Mouse (Mus musculus): ENCODE measurements around the gene Hecw2. TPM values are rescaled to one million over a fixed set of nuclear protein-coding genes. Genes with fewer than 3 reads are reported as not detected.

Hecw2 gene
- polyA plus RNA-seq, 1 experiment from 2014 or later: 5.5 TPM

GRCm38 (mm10) chr1:53830286-53830685 is 364.7 kb downstream of the Hecw2 start:
- Histone ChIP-seq H3K9ac (ENCODE audit: low read length) (no peak overlapping the region), H3K4me2 (ENCODE audit: low read depth) (no peak overlapping the region), H3K36me3 (ENCODE audit: control insufficient read depth, insufficient read depth, low read length) (no peaks in the 10 kb centered on the region), H3K4me3 (ENCODE audit: low read depth, low read length) (no peak overlapping the region), H3K9me3 (ENCODE audit: control insufficient read depth, low read length) (no peaks in the 10 kb centered on the region), H3K27ac (ENCODE audit: low read depth, low read length) (no peak overlapping the region), H3K4me1 (ENCODE audit: control insufficient read depth, insufficient read depth, low read length) (no peaks in the 10 kb centered on the region), H3K27me3 (ENCODE audit: control insufficient read depth, insufficient read depth, low read length) (peaks cover 4% of the 10 kb centered on the region; the same call in 1 of the 2 replicates)
- WGBS: 89% methylated on average over 5 of the region's 5 CpGs
- DNase-seq (ENCODE audit: low spot score): no peak
- ATAC-seq (ENCODE audit: insufficient read depth, low FRiP score, low TSS enrichment): no peak

GRCm38 (mm10) chr1:53829089-53829488 is 365.9 kb downstream of the Hecw2 start:
- 71% methylated on average over 9 of the region's 9 CpGs for WGBS
- Histone ChIP-seq H3K9ac (ENCODE audit: low read length) (no peak overlapping the region), H3K4me2 (ENCODE audit: low read depth) (no peak overlapping the region), H3K27ac (ENCODE audit: low read depth, low read length) (no peak overlapping the region), H3K4me1 (ENCODE audit: control insufficient read depth, insufficient read depth, low read length) (no peaks in the 10 kb centered on the region), H3K36me3 (ENCODE audit: control insufficient read depth, insufficient read depth, low read length) (no peaks in the 10 kb centered on the region), H3K9me3 (ENCODE audit: control insufficient read depth, low read length) (no peaks in the 10 kb centered on the region), H3K4me3 (ENCODE audit: low read depth, low read length) (no peak overlapping the region), H3K27me3 (ENCODE audit: control insufficient read depth, insufficient read depth, low read length) (peaks cover 4% of the 10 kb centered on the region; the same call in 1 of the 2 replicates)
- DNase-seq (ENCODE audit: low spot score) (no peak), ATAC-seq (ENCODE audit: insufficient read depth, low FRiP score, low TSS enrichment) (no peak)

- Histone ChIP-seq H3K9ac (ENCODE audit: low read length) (no peak overlapping the region), H3K4me1 (ENCODE audit: control insufficient read depth, insufficient read depth, low read length) (peaks cover 3% of the 10 kb centered on the region; the same call in 1 of the 2 replicates), H3K36me3 (ENCODE audit: control insufficient read depth, insufficient read depth, low read length) (no peaks in the 10 kb centered on the region), H3K4me3 (ENCODE audit: low read depth, low read length) (no peak overlapping the region), H3K9me3 (ENCODE audit: control insufficient read depth, low read length) (no peaks in the 10 kb centered on the region), H3K4me2 (ENCODE audit: low read depth) (no peak overlapping the region), H3K27ac (ENCODE audit: low read depth, low read length) (no peak overlapping the region), H3K27me3 (ENCODE audit: control insufficient read depth, insufficient read depth, low read length) (peaks cover 4% of the 10 kb centered on the region; the same call in 1 of the 2 replicates)
- DNase-seq (ENCODE audit: low spot score) (no peak), ATAC-seq (ENCODE audit: insufficient read depth, low FRiP score, low TSS enrichment) (no peak)
- 86% methylated on average over 9 of the region's 9 CpGs for WGBS
These were observed 370.3 kb downstream of the Hecw2 start for GRCm38 (mm10) chr1:53824446-53825337.

- Histone ChIP-seq H3K4me2 (ENCODE audit: low read depth) (peak overlapping the region; percentile 30; the same call in 1 of the 2 replicates), H3K27me3 (ENCODE audit: control insufficient read depth, insufficient read depth, low read length) (peaks cover 4% of the 10 kb centered on the region; the same call in 1 of the 2 replicates), H3K4me1 (ENCODE audit: control insufficient read depth, insufficient read depth, low read length) (peaks cover 3% of the 10 kb centered on the region; the same call in 1 of the 2 replicates), H3K9me3 (ENCODE audit: control insufficient read depth, low read length) (no peaks in the 10 kb centered on the region), H3K27ac (ENCODE audit: low read depth, low read length) (no peak overlapping the region), H3K36me3 (ENCODE audit: control insufficient read depth, insufficient read depth, low read length) (no peaks in the 10 kb centered on the region), H3K4me3 (ENCODE audit: low read depth, low read length) (no peak overlapping the region), H3K9ac (ENCODE audit: low read length) (no peak overlapping the region)
- WGBS: 4% methylated on average over 10 of the region's 10 CpGs
- ATAC-seq (ENCODE audit: insufficient read depth, low FRiP score, low TSS enrichment) (peak; percentile 83), DNase-seq (ENCODE audit: low spot score) (peak; percentile 60)
These were observed 371.1 kb downstream of the Hecw2 start for GRCm38 (mm10) chr1:53823687-53824445.

DNA sequence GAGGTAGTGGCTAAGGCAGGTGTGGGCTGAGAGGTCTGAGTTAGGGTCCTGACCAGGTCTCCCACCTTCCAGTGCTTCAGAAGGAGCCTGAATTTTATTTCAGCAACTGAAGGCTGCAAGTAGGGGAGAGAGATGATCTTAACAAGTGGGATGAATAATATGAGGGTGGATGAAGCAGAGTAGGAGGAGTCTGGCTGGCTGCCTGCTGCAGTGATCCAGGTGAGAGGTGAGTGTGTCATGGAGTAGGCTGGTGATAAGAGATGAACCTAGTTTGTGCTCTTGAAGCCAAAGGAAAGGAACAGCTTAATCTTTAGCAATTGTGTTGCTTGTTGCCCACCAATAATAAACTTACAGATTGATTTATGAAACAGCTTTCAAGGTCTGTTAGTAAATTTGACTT is 373.0 kb downstream of the Hecw2 start:
- H3K4me2 ChIP-seq (ENCODE audit: low read depth): no peak overlapping the region
- no peak for DNase-seq (ENCODE audit: low spot score)
- H3K4me3 ChIP-seq (ENCODE audit: low read depth, low read length): no peak overlapping the region
- peaks cover 3% of the 10 kb centered on the region; the same call in 1 of the 2 replicates for H3K4me1 ChIP-seq (ENCODE audit: control insufficient read depth, insufficient read depth, low read length)
- H3K36me3 ChIP-seq (ENCODE audit: control insufficient read depth, insufficient read depth, low read length): no peaks in the 10 kb centered on the region
- no peak overlapping the region for H3K27ac ChIP-seq (ENCODE audit: low read depth, low read length)
- ATAC-seq (ENCODE audit: insufficient read depth, low FRiP score, low TSS enrichment): no peak
- H3K27me3 ChIP-seq (ENCODE audit: control insufficient read depth, insufficient read depth, low read length): peaks cover 4% of the 10 kb centered on the region; the same call in 1 of the 2 replicates
- no peaks in the 10 kb centered on the region for H3K9me3 ChIP-seq (ENCODE audit: control insufficient read depth, low read length)
- no peak overlapping the region for H3K9ac ChIP-seq (ENCODE audit: low read length)

- no peak overlapping the region for H3K4me3 ChIP-seq (ENCODE audit: low read depth, low read length)
- DNase-seq (ENCODE audit: low spot score) (no peak), ATAC-seq (ENCODE audit: insufficient read depth, low FRiP score, low TSS enrichment) (no peak)
- no peak overlapping the region for H3K4me2 ChIP-seq (ENCODE audit: low read depth)
- no peak overlapping the region for H3K27ac ChIP-seq (ENCODE audit: low read depth, low read length)
- no peak overlapping the region for H3K9ac ChIP-seq (ENCODE audit: low read length)
- no peaks in the 10 kb centered on the region for H3K9me3 ChIP-seq (ENCODE audit: control insufficient read depth, low read length)
- H3K4me1 ChIP-seq (ENCODE audit: control insufficient read depth, insufficient read depth, low read length): peaks cover 3% of the 10 kb centered on the region; the same call in 1 of the 2 replicates
- 79% methylated on average over 5 of the region's 5 CpGs for WGBS
- H3K36me3 ChIP-seq (ENCODE audit: control insufficient read depth, insufficient read depth, low read length): no peaks in the 10 kb centered on the region
- H3K27me3 ChIP-seq (ENCODE audit: control insufficient read depth, insufficient read depth, low read length): no peaks in the 10 kb centered on the region
These were observed 374.8 kb downstream of the Hecw2 start for GRCm38 (mm10) chr1:53820041-53820632.

DNA sequence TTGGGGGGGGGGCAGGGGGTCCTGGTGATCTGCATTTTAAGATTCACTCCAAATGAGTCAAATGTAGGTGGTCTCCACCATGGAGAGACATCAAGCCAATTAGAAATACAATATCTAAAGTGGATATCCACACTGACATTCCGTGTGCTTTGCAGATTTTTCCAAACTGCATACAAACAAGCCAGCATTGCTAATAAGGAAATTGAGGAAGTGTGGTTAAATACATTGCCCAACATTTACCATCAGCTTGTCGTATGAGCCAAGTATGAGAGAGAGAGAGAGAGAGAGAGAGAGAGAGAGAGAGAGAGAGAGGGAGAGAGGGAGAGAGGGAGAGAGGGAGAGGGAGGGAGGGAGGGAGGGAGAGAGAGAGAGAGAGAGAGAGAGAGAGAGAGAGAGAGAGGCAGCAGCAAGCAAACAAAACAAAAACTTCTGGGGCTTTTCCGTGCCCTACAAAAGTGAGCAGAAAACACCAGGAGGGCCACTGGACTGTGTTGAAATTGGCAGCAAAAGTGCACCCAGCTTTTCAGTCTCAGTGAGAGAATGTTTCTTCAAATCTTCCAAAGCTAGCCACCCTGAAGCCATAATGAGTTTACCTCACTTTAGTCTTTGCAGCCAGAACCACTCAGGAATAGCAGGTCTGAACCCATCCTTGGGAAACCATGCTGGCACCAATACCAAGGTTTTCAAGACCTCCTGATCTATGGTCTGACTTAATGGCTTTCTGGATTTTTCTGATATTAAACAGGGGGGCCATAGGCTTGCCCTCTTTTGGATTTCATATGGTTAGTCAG is 376.7 kb downstream of the Hecw2 start:
- Histone ChIP-seq H3K4me3 (ENCODE audit: low read depth, low read length) (no peak overlapping the region), H3K4me1 (ENCODE audit: control insufficient read depth, insufficient read depth, low read length) (peaks cover under 1% of the 10 kb centered on the region; the same call in 1 of the 2 replicates), H3K9me3 (ENCODE audit: control insufficient read depth, low read length) (no peaks in the 10 kb centered on the region), H3K36me3 (ENCODE audit: control insufficient read depth, insufficient read depth, low read length) (no peaks in the 10 kb centered on the region), H3K9ac (ENCODE audit: low read length) (no peak overlapping the region), H3K27me3 (ENCODE audit: control insufficient read depth, insufficient read depth, low read length) (no peaks in the 10 kb centered on the region), H3K27ac (ENCODE audit: low read depth, low read length) (no peak overlapping the region), H3K4me2 (ENCODE audit: low read depth) (no peak overlapping the region)
- no peak for ATAC-seq (ENCODE audit: insufficient read depth, low FRiP score, low TSS enrichment)
- 67% methylated on average over 3 of the region's 3 CpGs for WGBS
- DNase-seq (ENCODE audit: low spot score): no peak

DNA sequence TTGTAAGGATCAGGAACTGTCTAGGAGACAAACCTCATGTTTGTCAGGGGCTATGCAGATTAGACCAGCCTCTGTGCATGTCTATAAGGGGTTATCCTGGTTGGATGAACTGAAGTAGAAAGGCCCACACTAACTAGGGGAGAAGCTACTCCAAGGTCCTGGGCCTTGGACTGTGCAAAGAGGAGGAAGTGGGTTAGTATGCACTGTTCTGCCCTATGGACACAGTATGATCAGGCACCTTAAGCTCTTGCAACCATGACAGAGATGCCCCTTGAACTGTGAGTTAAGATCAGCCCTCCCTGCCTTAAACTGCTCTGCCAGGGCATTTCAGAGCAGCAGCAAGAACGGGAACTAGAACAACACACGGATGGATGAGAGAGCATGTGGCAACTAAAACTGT is 378.6 kb downstream of the Hecw2 start:
- no peak overlapping the region for H3K9ac ChIP-seq (ENCODE audit: low read length)
- no peaks in the 10 kb centered on the region for H3K9me3 ChIP-seq (ENCODE audit: control insufficient read depth, low read length)
- H3K4me1 ChIP-seq (ENCODE audit: control insufficient read depth, insufficient read depth, low read length): no peaks in the 10 kb centered on the region
- no peaks in the 10 kb centered on the region for H3K27me3 ChIP-seq (ENCODE audit: control insufficient read depth, insufficient read depth, low read length)
- no peak overlapping the region for H3K27ac ChIP-seq (ENCODE audit: low read depth, low read length)
- DNase-seq (ENCODE audit: low spot score): no peak
- no peak for ATAC-seq (ENCODE audit: insufficient read depth, low FRiP score, low TSS enrichment)
- no peak overlapping the region for H3K4me3 ChIP-seq (ENCODE audit: low read depth, low read length)
- H3K36me3 ChIP-seq (ENCODE audit: control insufficient read depth, insufficient read depth, low read length): no peaks in the 10 kb centered on the region
- 85% methylated on average over 2 of the region's 2 CpGs for WGBS
- H3K4me2 ChIP-seq (ENCODE audit: low read depth): no peak overlapping the region
